Mouse (Mus musculus) ES-CJ7 (cell line): Measurements from ENCODE around the gene Prdm10.

Experiments
- DNase-seq: peaks from one replicate; pipeline ENCODE4 v3.0.0; 2011; ENCODE audit warnings: low read depth, low spot score

The Prdm10 gene

GRCm38 (mm10) chr9:31262226-31263105 lies 17.9 kb upstream of the Prdm10 start:
- no peak for DNase-seq

GRCm38 (mm10) chr9:31266013-31266659 lies 14.2 kb upstream of the Prdm10 start:
- DNase-seq: no peak

GRCm38 (mm10) chr9:31271221-31272015 lies 8.9 kb upstream of the Prdm10 start:
- DNase-seq: no peak

GRCm38 (mm10) chr9:31272160-31272559 lies 8.2 kb upstream of the Prdm10 start:
- DNase-seq: no peak

- no peak for DNase-seq
Observed at GRCm38 (mm10) chr9:31278651-31279050, 1.7 kb upstream of the Prdm10 start.

GRCm38 (mm10) chr9:31279306-31279705 lies 1.0 kb upstream of the Prdm10 start:
- DNase-seq: no peak

GRCm38 (mm10) chr9:31279885-31280365 lies 413 bp upstream of the Prdm10 start:
- DNase-seq: peak; percentile 98

GRCm38 (mm10) chr9:31281011-31281662 lies 799 bp downstream of the Prdm10 start:
- DNase-seq: peak; percentile 46

GRCm38 (mm10) chr9:31281663-31282015 lies 1.3 kb downstream of the Prdm10 start:
- DNase-seq: peak; percentile 45

GRCm38 (mm10) chr9:31282536-31282935 lies 2.2 kb downstream of the Prdm10 start:
- DNase-seq: no peak

- no peak for DNase-seq
Observed at GRCm38 (mm10) chr9:31283044-31283443, 2.7 kb downstream of the Prdm10 start.

GRCm38 (mm10) chr9:31283911-31284310 lies 3.6 kb downstream of the Prdm10 start:
- peak; percentile 72 for DNase-seq

GRCm38 (mm10) chr9:31290201-31290862 lies 10.0 kb downstream of the Prdm10 start:
- no peak for DNase-seq

GRCm38 (mm10) chr9:31291978-31292377 lies 11.6 kb downstream of the Prdm10 start:
- no peak for DNase-seq

- no peak for DNase-seq
Observed at GRCm38 (mm10) chr9:31293208-31293607, 12.9 kb downstream of the Prdm10 start.

- DNase-seq: no peak
Observed at GRCm38 (mm10) chr9:31295311-31295710, 15.0 kb downstream of the Prdm10 start.

- DNase-seq: no peak
Observed at GRCm38 (mm10) chr9:31296293-31296692, 16.0 kb downstream of the Prdm10 start.

- no peak for DNase-seq
Observed at GRCm38 (mm10) chr9:31298751-31299150, 18.4 kb downstream of the Prdm10 start.

- DNase-seq: no peak
Observed at GRCm38 (mm10) chr9:31300525-31300924, 20.2 kb downstream of the Prdm10 start.

- no peak for DNase-seq
Observed at GRCm38 (mm10) chr9:31301107-31301506, 20.8 kb downstream of the Prdm10 start.
